Mouse (Mus musculus): ENCODE results near the gene Scarf1.
"Not testable (repeated sequence)": the region's sequence is repeated elsewhere in the genome, so short reads cannot be mapped to it uniquely, and the experiment has no call there.

The Scarf1 gene

GRCm38 (mm10) chr11:75537491-75538183, 24.3 kb downstream of the Scarf1 start:
- no peak for DNase-seq (ENCODE audit: low spot score in 2 of 2)

GRCm38 (mm10) chr11:75538184-75538969, 25.0 kb downstream of the Scarf1 start:
- DNase-seq (ENCODE audit: low spot score in 2 of 2) = no peak

DNA sequence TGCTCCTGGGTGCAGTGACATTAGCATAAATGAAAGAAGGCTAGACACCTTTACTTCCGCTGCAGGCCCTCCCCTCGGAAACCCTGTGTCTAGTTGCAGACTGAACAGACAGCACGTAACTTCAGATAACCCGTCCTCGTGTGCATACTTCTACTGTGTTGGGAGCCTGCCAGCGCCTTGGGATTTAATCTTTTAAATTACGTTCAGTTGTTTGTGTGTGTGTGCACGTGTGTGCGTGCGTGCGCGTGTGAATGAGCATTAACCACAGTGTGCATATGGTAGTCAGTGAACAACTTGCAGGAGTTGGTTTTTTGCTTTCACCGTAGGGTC, 25.6 kb downstream of the Scarf1 start:
- no peak for DNase-seq (ENCODE audit: low spot score in 2 of 2)

DNA sequence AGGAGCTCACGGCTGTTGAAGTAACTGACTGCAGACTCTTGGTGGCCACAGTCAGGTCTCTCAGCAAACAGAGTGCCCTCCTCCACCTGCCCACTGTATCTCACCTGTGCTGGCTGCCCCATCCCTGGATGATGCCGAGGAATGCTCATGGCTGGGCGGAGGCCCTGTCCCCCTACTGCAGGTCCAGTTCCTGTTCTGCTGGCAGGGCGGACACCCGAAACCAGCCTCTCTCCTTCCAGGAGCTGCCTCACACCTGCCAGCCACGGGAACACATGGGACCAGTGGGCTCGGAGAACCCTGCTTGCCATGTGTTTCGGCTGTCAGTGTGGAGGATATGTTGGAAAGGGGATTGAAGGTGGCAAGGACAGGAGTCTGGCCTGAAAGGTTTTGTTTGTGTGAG, 26.9 kb downstream of the Scarf1 start:
- DNase-seq (ENCODE audit: low spot score in 2 of 2) = no peak

DNA sequence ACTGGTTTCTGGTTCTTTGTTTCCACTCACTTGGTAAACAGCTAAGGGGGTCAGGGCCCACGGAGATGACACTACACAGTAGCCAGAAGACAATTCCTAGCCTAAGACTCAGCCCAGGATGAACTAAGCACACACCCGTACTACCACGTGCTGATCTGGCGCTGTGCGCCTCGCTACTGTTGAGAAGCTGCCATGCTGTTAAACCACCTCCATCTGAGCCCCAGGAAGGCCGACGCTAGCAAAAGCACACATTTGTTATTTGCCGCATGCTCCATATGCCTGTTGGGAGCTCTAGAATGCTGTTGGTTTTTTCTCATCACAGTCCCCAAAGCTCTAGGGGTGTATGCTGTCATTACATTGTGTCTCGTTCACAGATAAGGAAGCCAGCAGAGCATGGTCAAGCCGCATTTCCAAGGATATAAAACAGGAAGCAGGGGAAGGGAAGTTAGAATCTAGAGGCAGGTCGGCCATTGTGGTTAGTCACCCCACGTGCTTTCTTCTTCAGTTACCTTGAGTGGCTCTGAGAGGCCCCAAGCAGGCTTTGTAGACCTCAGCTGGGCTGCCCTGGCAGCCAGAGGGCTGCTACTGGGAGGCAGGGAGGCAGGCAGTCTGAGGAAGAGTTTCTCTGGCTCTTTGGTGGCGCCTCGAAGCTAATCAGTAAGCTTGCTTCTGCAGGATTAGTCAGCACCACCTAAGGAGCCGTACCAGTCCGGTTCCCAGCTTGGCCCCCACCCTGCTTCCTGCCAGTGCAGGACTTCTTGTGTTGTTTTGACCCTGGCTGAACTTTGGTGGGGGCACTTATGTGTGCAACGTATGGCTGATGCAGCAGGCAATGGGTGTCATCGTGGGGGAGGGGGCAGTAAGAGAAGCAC, 27.6 kb downstream of the Scarf1 start:
- no peak for DNase-seq (ENCODE audit: low spot score in 2 of 2)

DNA sequence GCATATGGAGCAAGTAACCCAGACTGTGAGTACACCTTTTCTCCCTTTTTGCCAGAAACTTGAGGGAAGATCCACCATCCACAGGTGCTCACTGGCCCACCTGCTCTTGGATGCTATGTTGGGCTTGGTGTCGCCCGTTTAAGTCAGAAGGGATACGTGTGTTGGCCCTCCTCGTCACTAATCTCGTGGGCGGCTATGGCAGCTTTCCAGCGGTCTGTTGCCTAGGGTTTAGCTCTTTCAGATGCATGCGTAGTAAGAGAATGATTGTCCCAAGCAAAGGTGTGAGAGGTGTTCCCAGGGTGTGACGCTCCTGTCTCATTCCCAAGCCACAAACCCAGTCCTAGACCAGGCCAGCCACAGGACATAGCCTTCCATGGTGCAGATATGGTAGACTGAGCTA, 31.4 kb downstream of the Scarf1 start:
- no peak for DNase-seq (ENCODE audit: low spot score in 2 of 2)

DNA sequence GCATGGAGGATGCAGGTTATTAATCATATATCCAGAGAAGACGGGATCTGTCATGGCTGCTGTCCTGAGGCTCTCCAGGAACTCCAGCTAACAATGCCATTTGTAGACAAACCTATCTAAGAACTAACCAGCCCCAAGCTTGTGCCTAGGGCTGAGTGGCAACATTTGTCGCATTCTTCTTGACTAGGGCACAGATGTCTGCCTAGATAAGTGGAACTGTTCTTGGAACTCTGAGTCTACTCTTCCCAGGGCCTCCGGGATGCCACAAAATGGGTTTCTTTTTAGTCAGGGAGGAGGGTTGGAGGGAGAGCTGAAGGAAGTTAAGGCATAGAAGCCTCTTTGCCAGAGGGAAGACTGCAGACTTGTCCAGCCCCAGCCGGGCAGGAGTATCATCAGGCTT, 32.7 kb downstream of the Scarf1 start:
- no peak for DNase-seq (ENCODE audit: low spot score in 2 of 2)

DNA sequence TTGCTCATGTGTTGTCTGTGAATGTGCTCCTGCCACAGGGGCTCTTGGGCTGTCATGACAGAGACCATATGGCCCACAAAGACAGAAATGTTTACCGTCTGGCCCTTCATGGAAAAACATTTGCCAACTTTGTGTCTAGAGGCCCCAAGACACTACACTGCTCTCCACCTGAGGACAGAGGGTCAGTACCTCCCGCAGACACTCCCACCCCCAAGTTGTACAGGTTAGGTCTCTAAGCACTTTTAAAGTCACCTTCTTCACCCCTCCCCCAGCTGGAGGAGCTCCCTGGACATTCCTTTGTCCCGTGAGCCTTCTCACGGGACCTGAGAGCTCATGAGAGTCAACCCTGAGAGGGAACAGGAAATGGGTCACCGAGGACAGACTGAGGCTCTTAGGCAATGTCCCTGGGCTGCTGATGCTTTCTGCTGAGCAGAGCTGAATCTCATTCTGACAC, 36.3 kb downstream of the Scarf1 start:
- DNase-seq (ENCODE audit: low spot score in 2 of 2) = no peak

DNA sequence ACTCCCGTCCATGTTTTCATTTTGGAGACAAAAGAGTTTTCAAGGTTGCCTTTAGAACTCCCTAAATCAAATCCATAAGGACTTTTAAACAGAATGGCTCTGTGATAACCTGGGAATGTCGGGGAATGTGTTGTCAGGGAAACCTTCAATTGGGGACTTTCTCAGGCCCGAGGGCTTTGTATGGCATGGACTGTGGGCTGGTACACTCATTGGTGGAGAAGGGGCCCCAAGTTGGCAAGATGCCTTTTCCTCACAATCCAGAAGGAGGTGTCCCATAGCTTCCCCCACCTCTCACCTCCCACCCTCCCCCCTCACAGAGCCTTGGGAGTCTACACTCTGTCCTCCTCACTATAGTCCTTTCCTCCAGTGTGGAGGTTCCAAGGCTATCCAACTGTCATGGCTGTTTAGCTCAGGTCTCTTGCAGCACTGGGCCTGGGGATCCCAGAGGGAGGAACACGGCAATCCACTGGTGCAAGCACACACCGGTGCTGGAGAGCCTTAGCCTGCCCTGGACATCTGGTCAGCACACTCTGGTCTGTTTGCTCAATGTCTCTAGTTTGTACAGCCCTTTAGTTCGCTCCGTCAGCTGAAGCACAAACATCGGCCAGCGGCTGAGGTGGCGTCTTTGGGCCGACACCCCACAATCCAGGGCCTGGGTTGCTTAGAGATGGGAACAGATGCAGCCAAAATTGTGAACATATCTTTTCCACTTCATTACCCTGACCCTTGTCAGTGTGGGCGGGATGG, 37.0 kb downstream of the Scarf1 start:
- DNase-seq (ENCODE audit: low spot score in 2 of 2) = no peak

DNA sequence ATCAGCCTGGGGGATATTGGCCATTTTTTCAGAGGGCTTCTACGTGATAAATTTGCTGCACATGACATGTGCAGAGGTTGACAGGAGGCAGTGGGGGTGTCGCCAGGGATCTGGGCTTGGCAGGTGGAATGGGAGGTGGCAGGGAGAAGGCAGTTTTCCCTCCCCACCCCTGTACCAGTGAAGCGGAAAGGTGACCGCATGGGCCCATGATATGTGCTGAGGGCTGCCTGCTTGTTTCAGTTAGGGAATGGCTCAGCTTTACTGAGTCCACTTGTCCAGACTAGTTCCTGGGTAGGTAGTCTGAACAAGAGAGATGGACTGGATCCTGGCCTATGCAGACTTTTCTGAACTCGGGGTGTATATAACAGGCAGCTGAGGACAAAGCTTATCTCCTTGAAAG, 38.0 kb downstream of the Scarf1 start:
- DNase-seq (ENCODE audit: low spot score in 2 of 2) = no peak

GRCm38 (mm10) chr11:75551961-75552441, 38.7 kb downstream of the Scarf1 start:
- no peak for DNase-seq (ENCODE audit: low spot score in 2 of 2)

- DNase-seq (ENCODE audit: low spot score in 2 of 2) = no peak
Observed at GRCm38 (mm10) chr11:75552906-75553482, 39.7 kb downstream of the Scarf1 start.

GRCm38 (mm10) chr11:75556006-75556405, 42.7 kb downstream of the Scarf1 start:
- DNase-seq (ENCODE audit: low spot score in 2 of 2) = not testable (repeated sequence)

DNA sequence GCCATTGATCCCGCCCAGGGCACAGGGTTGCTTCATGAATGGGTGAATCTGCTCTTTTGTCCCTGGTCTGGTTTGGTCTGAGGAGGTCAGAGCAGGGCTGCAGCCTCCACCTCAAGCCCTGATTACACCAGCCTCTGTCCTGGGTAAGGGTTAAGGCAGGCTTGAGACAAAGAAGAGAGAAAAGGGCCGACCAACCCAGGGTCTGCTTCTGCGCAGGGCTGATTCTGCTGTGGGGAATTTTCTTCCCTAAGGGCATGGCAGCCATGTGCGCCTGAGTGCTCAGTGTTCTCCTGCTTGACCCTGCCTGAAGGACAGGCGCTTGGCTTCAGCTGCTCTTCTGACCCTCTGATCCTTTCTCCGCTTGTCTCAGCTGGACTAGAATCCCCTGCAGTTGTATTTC, 43.8 kb downstream of the Scarf1 start:
- no peak for DNase-seq (ENCODE audit: low spot score in 2 of 2)

DNA sequence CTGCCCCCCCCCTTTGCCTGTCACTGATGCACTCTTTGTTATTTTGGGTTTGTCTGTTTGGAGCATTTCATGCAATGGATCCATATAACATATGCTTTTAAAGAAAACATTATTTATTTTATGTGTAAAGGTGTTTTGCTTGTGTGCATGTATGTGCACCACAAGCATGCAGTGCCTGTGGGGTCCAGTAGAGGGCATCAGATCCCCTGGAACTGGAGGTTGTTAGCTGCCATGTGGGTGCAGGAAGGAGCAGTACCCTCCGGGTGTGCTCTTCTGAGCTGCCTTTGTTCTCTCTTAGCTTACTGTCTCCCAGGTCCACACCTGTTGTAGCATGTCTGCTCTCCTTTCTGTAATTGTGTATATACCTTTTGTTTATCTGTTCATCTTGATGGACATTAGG, 44.8 kb downstream of the Scarf1 start:
- DNase-seq (ENCODE audit: low spot score in 2 of 2) = no peak

- no peak for DNase-seq (ENCODE audit: low spot score in 2 of 2)
Observed at GRCm38 (mm10) chr11:75559870-75560504, 46.6 kb downstream of the Scarf1 start.

- no peak for DNase-seq (ENCODE audit: low spot score in 2 of 2)
Observed at GRCm38 (mm10) chr11:75560530-75561409, 47.4 kb downstream of the Scarf1 start.

DNA sequence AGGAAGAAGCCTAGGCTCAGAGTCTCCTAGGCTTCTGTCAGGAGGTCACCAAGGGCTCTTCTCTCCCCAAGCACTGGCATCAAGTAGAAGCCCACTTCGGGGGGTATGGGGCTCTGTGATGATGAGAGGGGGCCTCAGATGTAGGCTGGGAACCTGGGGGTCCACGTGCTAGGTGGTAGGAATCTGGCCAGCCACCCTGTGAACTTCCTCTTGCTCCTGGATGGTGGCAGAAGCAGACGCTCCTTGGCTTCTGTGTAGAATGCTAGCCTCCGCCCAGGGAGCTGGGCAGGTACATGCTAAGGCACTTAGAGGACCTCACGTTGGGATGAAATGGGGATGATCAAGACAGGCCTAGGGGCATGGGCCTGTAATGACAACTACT, 48.1 kb downstream of the Scarf1 start:
- no peak for DNase-seq (ENCODE audit: low spot score in 2 of 2)

- DNase-seq (ENCODE audit: low spot score in 2 of 2) = no peak
Observed at GRCm38 (mm10) chr11:75562840-75563239, 49.5 kb downstream of the Scarf1 start.
